Mouse (Mus musculus) hindbrain, embryonic 15.5 days (tissue): Measurements from ENCODE around the gene Enpp6. TPM values are rescaled to one million over a fixed set of nuclear protein-coding genes. Genes with fewer than 3 reads are reported as not detected.

Source experiments
- ATAC-seq: fragments of 200-750 bp; cut with Nextera tagmentation; 2 replicates; pipeline ENCODE4 v1.8.0; 2017; ENCODE audit warnings: low read depth, moderate number of reproducible peaks, moderate TSS enrichment; ENCODE audit not compliant: low FRiP score
- H3K27ac ChIP-seq: fragments of 300-500 bp; sonication (generic); replicated peaks from 2 replicates; pipeline ENCODE4 v1.5.1; 2015; ENCODE audit warnings: mild to moderate bottlenecking, inconsistent platforms
- H3K27me3 ChIP-seq: fragments of 300-500 bp; sonication (generic); 2 replicates; pipeline ENCODE4 v1.6.1; 2015; ENCODE audit warnings: control low read depth, inconsistent platforms
- H3K36me3 ChIP-seq: fragments of 300-500 bp; sonication (generic); 2 replicates; pipeline ENCODE4 v1.6.1; 2015; ENCODE audit warnings: control low read depth, inconsistent platforms
- H3K4me1 ChIP-seq: fragments of 300-500 bp; sonication (generic); replicated peaks from 2 replicates; pipeline ENCODE4 v1.6.1; 2015; ENCODE audit warnings: control low read depth, inconsistent platforms
- H3K4me2 ChIP-seq: fragments of 300-500 bp; sonication (generic); 2 replicates; pipeline ENCODE4 v1.6.1; 2015; ENCODE audit warnings: moderate library complexity, mild to moderate bottlenecking, inconsistent platforms
- H3K4me3 ChIP-seq: fragments of 300-500 bp; sonication (generic); 2 replicates; pipeline ENCODE4 v1.5.1; 2015; ENCODE audit warnings: mild to moderate bottlenecking, inconsistent platforms
- H3K9ac ChIP-seq: fragments of 300-500 bp; sonication (generic); 2 replicates; pipeline ENCODE4 v1.6.1; 2015; ENCODE audit warnings: inconsistent platforms
- H3K9me3 ChIP-seq: fragments of 300-500 bp; sonication (generic); 2 replicates; pipeline ENCODE4 v1.6.1; 2016; ENCODE audit warnings: control low read depth, inconsistent platforms
- WGBS: fragments of 180-500 bp; shearing (Covaris S2); methylation state at CpG from one replicate; pipeline ENCODE4 v1.1.7; 2015; 5-methylcytosine and 5-hydroxymethylcytosine counted together
- polyA plus RNA-seq: library from polyadenylated mRNA; unstranded; fragments of >200 nt; fragmentation: Nextera tagmentation; extraction: Ambion mirVana; gene quantifications from 2 replicates; pipeline ENCODE4 v1.2.1, GENCODE M21; 2015

Enpp6 gene
- polyA plus RNA-seq, 1 experiment from 2014 or later = 1.2 TPM

GRCm38 (mm10) chr8:46965812-46966211 is 20.9 kb upstream of the Enpp6 start:
- WGBS = 64% methylated on average over 13 of the region's 14 CpGs
- no peaks in the 10 kb centered on the region for H3K36me3 ChIP-seq
- peaks cover 10% of the 10 kb centered on the region; the same call in 1 of the 2 replicates for H3K4me1 ChIP-seq
- no peaks in the 10 kb centered on the region for H3K9me3 ChIP-seq
- no peak overlapping the region for H3K4me2 ChIP-seq
- H3K9ac ChIP-seq = no peak overlapping the region
- ATAC-seq = no peak
- no peaks in the 10 kb centered on the region for H3K27me3 ChIP-seq
- H3K4me3 ChIP-seq = no peak overlapping the region
- no peak overlapping the region for H3K27ac ChIP-seq

- no peak overlapping the region for H3K4me3 ChIP-seq
- no peak overlapping the region for H3K4me2 ChIP-seq
- 0 out of 2 replicates have a peak, but pooled peaks cover 3% of the 10 kb centered on the region for H3K4me1 ChIP-seq
- H3K27ac ChIP-seq = no peak overlapping the region
- 95% methylated on average over 3 of the region's 3 CpGs for WGBS
- H3K27me3 ChIP-seq = no peaks in the 10 kb centered on the region
- H3K9me3 ChIP-seq = no peaks in the 10 kb centered on the region
- H3K9ac ChIP-seq = no peak overlapping the region
- ATAC-seq = no peak
- no peaks in the 10 kb centered on the region for H3K36me3 ChIP-seq
These were observed 18.0 kb upstream of the Enpp6 start for GRCm38 (mm10) chr8:46968721-46969120.

GRCm38 (mm10) chr8:46969386-46969785 is 17.3 kb upstream of the Enpp6 start:
- 59% methylated on average over 2 of the region's 2 CpGs for WGBS
- ATAC-seq = no peak
- Histone ChIP-seq H3K9ac (no peak overlapping the region), H3K9me3 (no peaks in the 10 kb centered on the region), H3K27me3 (no peaks in the 10 kb centered on the region), H3K27ac (no peak overlapping the region), H3K36me3 (no peaks in the 10 kb centered on the region), H3K4me2 (no peak overlapping the region), H3K4me3 (no peak overlapping the region), H3K4me1 (no peaks in the 10 kb centered on the region)

GRCm38 (mm10) chr8:46977376-46977775 is 9.3 kb upstream of the Enpp6 start:
- no peak for ATAC-seq
- no peak overlapping the region for H3K9ac ChIP-seq
- no peak overlapping the region for H3K27ac ChIP-seq
- 93% methylated on average over 4 of the region's 4 CpGs for WGBS
- no peaks in the 10 kb centered on the region for H3K36me3 ChIP-seq
- no peak overlapping the region for H3K4me3 ChIP-seq
- no peaks in the 10 kb centered on the region for H3K27me3 ChIP-seq
- no peaks in the 10 kb centered on the region for H3K9me3 ChIP-seq
- no peaks in the 10 kb centered on the region for H3K4me1 ChIP-seq
- H3K4me2 ChIP-seq = no peak overlapping the region

GRCm38 (mm10) chr8:46982166-46982565 is 4.5 kb upstream of the Enpp6 start:
- H3K9ac ChIP-seq = no peak overlapping the region
- no peaks in the 10 kb centered on the region for H3K36me3 ChIP-seq
- no peak for ATAC-seq
- no peaks in the 10 kb centered on the region for H3K9me3 ChIP-seq
- H3K27ac ChIP-seq = no peak overlapping the region
- H3K27me3 ChIP-seq = no peaks in the 10 kb centered on the region
- 88% methylated on average over 6 of the region's 6 CpGs for WGBS
- H3K4me3 ChIP-seq = no peak overlapping the region
- no peak overlapping the region for H3K4me2 ChIP-seq
- no peaks in the 10 kb centered on the region for H3K4me1 ChIP-seq

GRCm38 (mm10) chr8:46982770-46983169 is 3.9 kb upstream of the Enpp6 start:
- ATAC-seq = no peak
- 87% methylated on average over 4 of the region's 4 CpGs for WGBS

GRCm38 (mm10) chr8:46984647-46985046 is 2.0 kb upstream of the Enpp6 start:
- Histone ChIP-seq H3K27ac (no peak overlapping the region), H3K4me3 (no peak overlapping the region), H3K27me3 (no peaks in the 10 kb centered on the region), H3K36me3 (no peaks in the 10 kb centered on the region), H3K9me3 (no peaks in the 10 kb centered on the region), H3K4me2 (no peak overlapping the region), H3K4me1 (no peaks in the 10 kb centered on the region; the same call in 1 of the 2 replicates), H3K9ac (no peak overlapping the region)
- ATAC-seq = no peak
- 80% methylated on average over 11 of the region's 11 CpGs for WGBS

More at GRCm38 (mm10) chr8:46982770-46983169, 3.9 kb upstream of the Enpp6 start:
- Histone ChIP-seq H3K36me3 (no peaks in the 10 kb centered on the region), H3K4me3 (no peak overlapping the region), H3K4me2 (no peak overlapping the region), H3K27ac (no peak overlapping the region), H3K9me3 (no peaks in the 10 kb centered on the region), H3K4me1 (no peaks in the 10 kb centered on the region), H3K27me3 (no peaks in the 10 kb centered on the region), H3K9ac (no peak overlapping the region)

GRCm38 (mm10) chr8:46988366-46988765 is 1.7 kb downstream of the Enpp6 start:
- Histone ChIP-seq H3K9ac (no peak overlapping the region), H3K4me3 (no peak overlapping the region), H3K27ac (no peak overlapping the region), H3K9me3 (no peaks in the 10 kb centered on the region), H3K4me2 (no peak overlapping the region), H3K4me1 (no peaks in the 10 kb centered on the region; the same call in 1 of the 2 replicates), H3K27me3 (no peaks in the 10 kb centered on the region), H3K36me3 (no peaks in the 10 kb centered on the region)
- no peak for ATAC-seq
- 52% methylated on average over 6 of the region's 6 CpGs for WGBS

GRCm38 (mm10) chr8:46991081-46991480 is 4.4 kb downstream of the Enpp6 start:
- Histone ChIP-seq H3K9me3 (no peaks in the 10 kb centered on the region), H3K36me3 (no peaks in the 10 kb centered on the region), H3K9ac (no peak overlapping the region), H3K4me2 (no peak overlapping the region), H3K4me1 (no peaks in the 10 kb centered on the region; the same call in 1 of the 2 replicates), H3K4me3 (no peak overlapping the region), H3K27ac (no peak overlapping the region), H3K27me3 (no peaks in the 10 kb centered on the region)
- WGBS = 86% methylated on average over 5 of the region's 5 CpGs
- ATAC-seq = no peak

GRCm38 (mm10) chr8:46992579-46992978 is 5.9 kb downstream of the Enpp6 start:
- H3K4me1 ChIP-seq = no peaks in the 10 kb centered on the region; the same call in 1 of the 2 replicates
- no peak overlapping the region for H3K27ac ChIP-seq
- no peak overlapping the region for H3K9ac ChIP-seq
- H3K4me2 ChIP-seq = no peak overlapping the region
- H3K36me3 ChIP-seq = no peaks in the 10 kb centered on the region
- no peak overlapping the region for H3K4me3 ChIP-seq
- WGBS = 93% methylated on average over 9 of the region's 9 CpGs
- no peaks in the 10 kb centered on the region for H3K27me3 ChIP-seq
- H3K9me3 ChIP-seq = no peaks in the 10 kb centered on the region
- ATAC-seq = no peak

GRCm38 (mm10) chr8:46995931-46996664 is 9.4 kb downstream of the Enpp6 start:
- 60% methylated on average over 9 of the region's 9 CpGs for WGBS
- Histone ChIP-seq H3K4me1 (no peaks in the 10 kb centered on the region), H3K9me3 (no peaks in the 10 kb centered on the region), H3K27me3 (no peaks in the 10 kb centered on the region), H3K4me2 (no peak overlapping the region), H3K27ac (no peak overlapping the region), H3K4me3 (no peak overlapping the region), H3K36me3 (no peaks in the 10 kb centered on the region), H3K9ac (no peak overlapping the region)
- no peak for ATAC-seq

- WGBS = 44% methylated on average over 5 of the region's 5 CpGs
- Histone ChIP-seq H3K27me3 (no peaks in the 10 kb centered on the region), H3K36me3 (no peaks in the 10 kb centered on the region), H3K4me2 (no peak overlapping the region), H3K9ac (no peak overlapping the region), H3K4me1 (no peaks in the 10 kb centered on the region), H3K9me3 (no peaks in the 10 kb centered on the region), H3K4me3 (no peak overlapping the region), H3K27ac (no peak overlapping the region)
- ATAC-seq = no peak
These were observed 19.0 kb downstream of the Enpp6 start for GRCm38 (mm10) chr8:47005676-47006075.

- H3K36me3 ChIP-seq = no peaks in the 10 kb centered on the region
- H3K4me3 ChIP-seq = no peak overlapping the region
- WGBS = 79% methylated on average over 9 of the region's 9 CpGs
- no peak overlapping the region for H3K9ac ChIP-seq
- H3K27ac ChIP-seq = no peak overlapping the region
- H3K27me3 ChIP-seq = no peaks in the 10 kb centered on the region
- no peaks in the 10 kb centered on the region for H3K9me3 ChIP-seq
- no peaks in the 10 kb centered on the region for H3K4me1 ChIP-seq
- no peak for ATAC-seq
- no peak overlapping the region for H3K4me2 ChIP-seq
These were observed 20.1 kb downstream of the Enpp6 start for GRCm38 (mm10) chr8:47006785-47007184.
